Mouse (Mus musculus): Measurements from ENCODE around the gene Pcare. TPM values are rescaled to one million over a fixed set of nuclear protein-coding genes. Genes with fewer than 3 reads are reported as not detected.

The Pcare gene
- polyA plus RNA-seq, 3 experiments from 2014 or later = not detected

- ATAC-seq = no peak
Measured at GRCm38 (mm10) chr17:71721019-71721418, 31.7 kb downstream of the Pcare start.

- ATAC-seq = no peak
Measured at GRCm38 (mm10) chr17:71720434-71720833, 32.3 kb downstream of the Pcare start.

- ATAC-seq = no peak
Measured at GRCm38 (mm10) chr17:71717881-71718625, 34.6 kb downstream of the Pcare start.

GRCm38 (mm10) chr17:71715034-71715433, 37.7 kb downstream of the Pcare start:
- no peak for ATAC-seq

- ATAC-seq = no peak
Measured at GRCm38 (mm10) chr17:71712279-71712678, 40.4 kb downstream of the Pcare start.

- no peak for ATAC-seq
Measured at GRCm38 (mm10) chr17:71707715-71708114, 45.0 kb downstream of the Pcare start.

- no peak for ATAC-seq
Measured at GRCm38 (mm10) chr17:71705550-71706480, 46.9 kb downstream of the Pcare start.

- ATAC-seq = no peak
Measured at GRCm38 (mm10) chr17:71705113-71705512, 47.6 kb downstream of the Pcare start.

- no peak for ATAC-seq
Measured at GRCm38 (mm10) chr17:71698619-71698956, 54.1 kb downstream of the Pcare start.

- ATAC-seq = no peak
Measured at GRCm38 (mm10) chr17:71697896-71698618, 54.6 kb downstream of the Pcare start.

- ATAC-seq = no peak
Measured at GRCm38 (mm10) chr17:71696396-71696795, 56.3 kb downstream of the Pcare start.

- no peak for ATAC-seq
Measured at GRCm38 (mm10) chr17:71695716-71696315, 56.9 kb downstream of the Pcare start.

GRCm38 (mm10) chr17:71695151-71695550, 57.5 kb downstream of the Pcare start:
- ATAC-seq = no peak

- ATAC-seq = no peak
Measured at GRCm38 (mm10) chr17:71693780-71694179, 58.9 kb downstream of the Pcare start.

Other genes starting within 250 kb of the Pcare start
- gene Ndc80, start 226.0 kb downstream of the Pcare start, polyA plus RNA-seq (2017; shearing (Covaris generic)) = 10 to 100 TPM in 1 of 3 experiments, 1 to 10 TPM in 2; 9.1 to 56.4 (median 9.4) TPM
- gene Spdya, start 200.8 kb downstream of the Pcare start, polyA plus RNA-seq (2017; shearing (Covaris generic)) = 1 to 10 TPM in 1 of 3 experiments, under 1 TPM in 2; 0.40 to 1.1 (median 0.67) TPM
- gene Wdr43, start 137.0 kb downstream of the Pcare start, polyA plus RNA-seq (2017; shearing (Covaris generic)) = 100 to 1,000 TPM; 102 to 142 (median 126) TPM
- gene Togaram2, start 79.6 kb downstream of the Pcare start, polyA plus RNA-seq (2017; shearing (Covaris generic)) = not detected
- under 1 TPM in 1 of 3 experiments, not detected in 2; 0.28 TPM for gene Clip4, start 15.6 kb upstream of the Pcare start, polyA plus RNA-seq (2017; shearing (Covaris generic))

Measured in inflammation-experienced regulatory T-cells, adult 6 months (primary cell).